Mouse (Mus musculus): ENCODE measurements around the gene Aox3.

DNA sequence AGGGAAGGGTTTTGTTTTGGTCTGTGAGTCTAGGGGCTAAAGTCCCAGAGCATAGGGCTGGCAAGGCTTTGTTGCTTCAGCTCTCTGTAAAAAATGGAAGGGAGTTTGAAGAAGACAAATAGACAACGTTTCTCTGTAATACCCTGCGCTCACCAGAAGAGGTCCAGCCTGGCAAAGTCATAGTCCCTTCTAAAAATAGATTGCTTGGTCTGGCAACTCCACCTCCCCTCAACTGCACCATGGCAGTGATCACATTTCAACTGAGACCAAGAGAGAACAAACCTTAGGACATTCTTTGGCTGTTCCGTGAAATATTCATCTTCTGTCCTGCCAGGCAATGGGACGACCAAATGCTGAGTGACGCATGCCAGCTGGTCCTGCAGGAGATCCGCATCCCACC lies 127.4 kb downstream of the Aox3 start:
- TF ChIP-seq CTCF (IDR thresholded peaks at IDR 0.05) (peak; percentile 62), POLR2A (IDR thresholded peaks at IDR 0.05; ENCODE audit: insufficient read depth, low read depth, low read length) (no peak), EP300 (IDR thresholded peaks at IDR 0.05; ENCODE audit: insufficient read depth, low read depth, low read length) (no peak)

Data from heart, adult 2 months (tissue).